Mouse (Mus musculus) spleen, postnatal 4 days (tissue): ENCODE measurements around the gene Slc26a6.

Experiments
- DNase-seq, 2 experiments: peaks; one replicate each; pipeline ENCODE4 v3.0.0; 2022; ENCODE audit warnings: low spot score in 2 of 2

Gene Slc26a6

GRCm38 (mm10) chr9:108852976-108853375 is at the start of gene Slc26a6:
Gene Slc26a6, plus strand, starts transcription at chr9:108853283.
- no peak for DNase-seq

DNA sequence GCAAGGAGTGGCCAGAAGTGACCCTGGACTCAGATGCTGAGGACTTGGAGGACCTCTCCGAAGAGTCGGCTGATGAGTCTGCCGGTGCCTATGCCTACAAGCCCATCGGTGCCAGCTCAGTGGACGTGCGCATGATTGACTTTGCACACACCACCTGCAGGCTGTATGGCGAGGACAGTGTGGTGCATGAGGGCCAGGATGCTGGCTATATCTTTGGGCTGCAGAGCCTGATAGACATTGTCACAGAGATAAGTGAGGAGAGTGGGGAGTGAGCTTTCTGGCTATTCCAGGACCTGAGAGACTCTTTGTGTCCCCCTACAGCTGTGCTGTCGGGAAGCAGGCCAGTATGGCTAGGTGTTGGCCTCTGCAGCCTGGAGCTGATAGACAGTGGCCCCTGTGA is 47.3 kb upstream of the Slc26a6 start:
- peak in 1 of 2 experiments; percentile 66 for DNase-seq

GRCm38 (mm10) chr9:108806379-108806778 is 46.7 kb upstream of the Slc26a6 start:
- peak in 1 of 2 experiments; percentile 58 for DNase-seq

GRCm38 (mm10) chr9:108806831-108807230 is 46.3 kb upstream of the Slc26a6 start:
- peak in 1 of 2 experiments; percentile 61 for DNase-seq

DNA sequence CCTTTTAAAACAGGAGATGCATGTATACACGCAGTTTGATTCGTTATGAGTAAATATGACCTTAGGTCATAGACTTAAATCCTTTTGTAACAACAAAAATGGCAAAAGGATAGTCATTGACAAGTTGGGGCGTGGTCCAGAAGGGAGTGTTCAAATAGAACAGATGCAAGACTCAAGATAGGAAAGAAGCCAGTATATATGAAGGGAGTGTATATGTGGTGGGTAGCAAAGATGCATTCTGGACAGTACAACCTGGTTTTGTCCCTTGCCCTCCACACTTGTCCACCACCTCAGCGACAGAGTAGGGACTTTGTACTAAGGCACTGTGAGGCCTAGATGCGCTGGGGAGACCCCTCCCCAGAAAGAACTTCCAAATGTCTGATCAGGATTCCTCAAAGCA is 45.4 kb upstream of the Slc26a6 start:
- peak in 1 of 2 experiments; percentile 35 for DNase-seq

DNA sequence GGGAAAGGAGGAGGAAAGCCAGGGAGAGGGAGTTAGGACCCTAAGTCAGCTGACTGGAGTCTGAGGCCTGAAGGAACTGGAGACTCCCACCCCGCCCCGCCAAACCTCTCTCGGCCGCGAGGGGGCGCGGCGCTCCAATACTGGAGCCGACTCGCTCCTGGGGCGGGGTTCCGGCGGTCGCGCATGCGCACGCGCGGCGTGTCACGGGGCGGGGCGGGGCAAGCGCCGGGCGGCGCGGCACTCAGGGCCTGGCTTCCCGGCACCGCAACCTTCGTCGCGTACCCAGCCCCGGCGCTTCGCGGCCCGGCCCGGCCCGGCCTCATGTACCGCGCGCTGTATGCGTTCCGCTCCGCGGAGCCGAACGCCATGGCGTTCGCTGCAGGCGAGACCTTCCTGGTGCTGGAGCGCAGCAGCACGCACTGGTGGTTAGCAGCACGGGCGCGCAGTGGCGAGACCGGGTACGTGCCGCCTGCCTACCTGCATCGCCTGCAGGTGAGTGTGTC is 44.9 kb upstream of the Slc26a6 start, which contains the start of gene Nckipsd:
TSS of gene Nckipsd (plus strand) at position 206 of the 503 bp plus-strand sequence.
- DNase-seq = peak; percentile 98 to 100

DNA sequence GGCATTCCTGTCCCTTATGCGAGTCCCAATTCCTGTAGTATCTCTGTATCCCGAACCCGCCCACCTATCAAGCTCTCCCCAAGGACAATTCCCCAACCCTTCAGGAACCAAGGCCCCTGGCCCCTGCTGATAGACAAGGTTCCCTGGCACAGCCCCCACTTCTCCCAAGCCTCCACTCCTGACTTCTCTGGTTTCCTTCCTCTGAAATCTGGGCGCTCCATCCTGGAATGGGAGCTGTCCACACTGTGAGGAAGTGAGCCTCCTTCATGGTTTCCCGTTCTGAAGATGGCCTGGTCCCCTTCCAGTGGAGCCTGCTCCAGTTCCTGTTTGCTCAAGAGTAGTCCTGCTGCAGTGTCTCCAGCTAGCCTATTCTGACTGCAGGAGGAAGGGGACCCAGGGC is 43.9 kb upstream of the Slc26a6 start:
- peak; percentile 14 to 66 for DNase-seq

GRCm38 (mm10) chr9:108809723-108810122 is 43.4 kb upstream of the Slc26a6 start:
- peak in 1 of 2 experiments; percentile 65 for DNase-seq

GRCm38 (mm10) chr9:108810516-108810915 is 42.6 kb upstream of the Slc26a6 start:
- peak in 1 of 2 experiments; percentile 60 for DNase-seq

- no peak for DNase-seq
These were observed 37.5 kb upstream of the Slc26a6 start for GRCm38 (mm10) chr9:108815557-108815956.

- no peak for DNase-seq
These were observed 33.6 kb upstream of the Slc26a6 start for GRCm38 (mm10) chr9:108819495-108819894.

DNA sequence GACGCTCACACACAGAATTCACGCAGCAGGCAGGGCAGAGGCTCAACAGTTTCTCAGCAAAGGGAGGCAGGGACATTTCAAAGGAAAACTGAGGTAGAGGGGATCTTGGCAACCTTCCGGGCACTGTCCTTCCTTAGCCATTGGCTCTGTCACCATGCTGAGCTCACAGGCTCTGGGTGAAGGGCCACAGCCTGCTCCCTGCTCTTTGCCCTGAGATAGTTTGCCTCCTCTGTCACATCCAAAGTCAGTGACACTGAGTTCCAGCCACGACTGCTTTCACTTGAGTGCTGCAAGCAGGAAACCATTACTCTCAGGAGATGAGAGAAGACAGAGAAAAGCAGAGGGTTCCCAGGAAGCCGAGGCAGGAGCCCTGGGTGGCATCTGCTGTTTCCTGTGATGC is 33.0 kb upstream of the Slc26a6 start:
- no peak for DNase-seq

- DNase-seq = no peak
These were observed 28.9 kb upstream of the Slc26a6 start for GRCm38 (mm10) chr9:108824144-108824685.

DNA sequence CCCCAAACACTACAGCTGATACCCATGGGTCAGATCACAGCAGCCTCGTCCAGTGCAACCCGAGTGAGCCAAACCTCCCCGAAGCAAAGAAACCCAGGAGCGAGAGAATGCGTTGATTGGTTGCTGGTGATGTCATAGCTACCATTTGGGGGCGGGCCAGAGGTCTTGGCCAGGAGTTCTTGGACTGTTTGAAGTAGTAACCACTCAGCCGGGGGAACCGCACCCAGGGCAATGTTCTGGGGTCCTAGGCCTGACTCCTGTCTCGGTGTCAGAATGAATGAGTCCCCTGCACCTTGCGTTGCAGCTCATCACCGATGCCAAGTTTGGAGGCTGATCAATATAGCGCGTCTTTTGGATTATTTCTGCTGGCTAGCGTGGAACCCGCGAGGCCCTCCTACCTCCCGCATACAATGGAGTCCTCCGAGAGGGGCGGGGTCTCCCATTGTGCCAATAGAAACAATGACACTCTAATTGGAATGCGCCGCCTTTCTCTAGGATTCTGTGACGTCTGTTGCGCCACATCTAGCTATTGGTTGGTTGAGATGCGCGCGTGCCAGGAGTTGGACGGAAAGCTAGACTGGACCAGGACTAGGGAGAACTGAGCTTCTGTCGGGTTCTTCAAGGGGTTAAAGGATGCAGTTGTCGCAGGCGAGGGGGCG is 28.2 kb upstream of the Slc26a6 start:
- DNase-seq = no peak

- peak in 1 of 2 experiments; percentile 63 for DNase-seq
These were observed 27.0 kb upstream of the Slc26a6 start, which contains the start of gene Celsr3 for GRCm38 (mm10) chr9:108825820-108826699. Gene Celsr3, plus strand, starts transcription at chr9:108826320.

- peak; percentile 80 to 94 for DNase-seq
These were observed 26.3 kb upstream of the Slc26a6 start for GRCm38 (mm10) chr9:108826700-108827340.

- no peak for DNase-seq
These were observed 25.6 kb upstream of the Slc26a6 start for GRCm38 (mm10) chr9:108827454-108827853.

DNA sequence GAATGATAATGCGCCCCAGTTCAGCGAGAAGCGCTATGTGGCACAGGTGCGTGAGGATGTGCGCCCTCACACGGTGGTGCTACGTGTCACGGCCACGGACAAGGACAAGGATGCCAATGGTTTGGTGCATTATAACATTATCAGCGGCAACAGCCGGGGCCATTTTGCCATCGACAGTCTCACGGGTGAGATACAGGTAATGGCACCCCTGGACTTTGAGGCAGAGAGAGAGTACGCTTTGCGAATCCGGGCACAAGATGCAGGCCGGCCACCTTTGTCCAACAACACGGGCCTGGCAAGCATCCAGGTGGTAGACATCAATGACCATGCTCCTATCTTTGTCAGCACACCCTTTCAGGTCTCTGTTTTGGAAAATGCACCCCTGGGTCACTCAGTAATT is 25.2 kb upstream of the Slc26a6 start:
- DNase-seq = no peak

- DNase-seq = no peak
These were observed 21.4 kb upstream of the Slc26a6 start for GRCm38 (mm10) chr9:108831637-108832036.

DNA sequence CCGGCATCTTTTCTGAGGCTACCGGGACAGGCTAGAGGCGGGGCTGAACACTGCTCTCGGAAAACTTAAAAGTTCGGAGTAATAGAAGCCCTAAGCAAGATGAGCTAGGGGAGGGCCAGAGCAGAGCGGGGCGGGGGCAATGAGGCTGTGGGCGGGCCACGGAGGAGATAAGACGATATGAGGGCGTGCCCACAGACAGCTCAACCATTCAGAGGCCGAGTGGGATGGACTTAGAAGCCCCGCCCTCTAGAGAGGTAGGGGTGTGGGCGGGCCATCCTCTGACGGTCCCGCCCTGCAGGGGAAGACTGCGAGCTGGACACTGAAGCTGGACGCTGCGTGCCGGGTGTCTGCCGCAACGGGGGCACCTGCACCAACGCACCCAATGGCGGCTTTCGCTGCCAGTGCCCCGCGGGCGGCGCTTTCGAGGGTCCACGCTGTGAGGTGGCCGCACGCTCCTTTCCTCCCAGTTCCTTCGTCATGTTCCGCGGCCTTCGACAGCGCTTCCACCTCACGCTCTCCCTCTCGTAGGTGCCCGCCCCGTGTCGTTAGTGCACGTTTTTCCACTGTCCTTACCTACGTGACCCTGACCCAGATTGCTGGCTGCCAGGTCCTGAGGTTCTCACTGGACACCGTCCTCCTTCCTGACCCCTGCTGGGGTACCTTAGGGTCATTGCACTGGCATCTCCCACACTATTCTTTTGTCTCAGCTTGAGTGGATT is 20.5 kb upstream of the Slc26a6 start:
- peak; percentile 85 to 87 for DNase-seq

- DNase-seq = no peak
These were observed 10.1 kb upstream of the Slc26a6 start for GRCm38 (mm10) chr9:108842989-108843388.
